Mouse (Mus musculus) embryonic fibroblast, embryonic 13.5 days (primary cell): Measurements from ENCODE around the gene Lipi. TPM values are rescaled to one million over a fixed set of nuclear protein-coding genes. Genes with fewer than 3 reads are reported as not detected.

Experiments used
- H3K27ac ChIP-seq: 2 replicates; pipeline ENCODE4 v1.5.1; 2012; ENCODE audit warnings: low read length, control low read depth, inconsistent platforms; ENCODE audit not compliant: insufficient read depth
- H3K4me1 ChIP-seq: 2 replicates; pipeline ENCODE4 v1.6.1; 2011; ENCODE audit warnings: low read length; ENCODE audit not compliant: control insufficient read depth, insufficient read depth
- H3K4me3 ChIP-seq: 2 replicates; pipeline ENCODE4 v1.5.1; 2011; ENCODE audit warnings: mild to moderate bottlenecking, control low read depth, low read length; ENCODE audit not compliant: insufficient read depth
- CTCF ChIP-seq: IDR thresholded peaks from 2 replicates; pipeline ENCODE4 v1.5.1; 2011; ENCODE audit warnings: mild to moderate bottlenecking, control low read depth, low read length, moderate library complexity, borderline replicate concordance; ENCODE audit not compliant: insufficient read depth
- POLR2A ChIP-seq: IDR thresholded peaks from 2 replicates; pipeline ENCODE4 v1.6.1; 2011; ENCODE audit warnings: low read depth, mild to moderate bottlenecking, control low read depth, low read length, moderate library complexity
- polyA plus RNA-seq: library from polyadenylated mRNA; stranded (reverse); fragments of >200 nt; gene quantifications from 2 replicates; pipeline ENCODE4 v1.2.4, GENCODE M21; 2011; ENCODE audit warnings: low read depth; ENCODE audit not compliant: missing spikeins, insufficient read length

The Lipi gene
- polyA plus RNA-seq, 1 experiment = not detected

DNA sequence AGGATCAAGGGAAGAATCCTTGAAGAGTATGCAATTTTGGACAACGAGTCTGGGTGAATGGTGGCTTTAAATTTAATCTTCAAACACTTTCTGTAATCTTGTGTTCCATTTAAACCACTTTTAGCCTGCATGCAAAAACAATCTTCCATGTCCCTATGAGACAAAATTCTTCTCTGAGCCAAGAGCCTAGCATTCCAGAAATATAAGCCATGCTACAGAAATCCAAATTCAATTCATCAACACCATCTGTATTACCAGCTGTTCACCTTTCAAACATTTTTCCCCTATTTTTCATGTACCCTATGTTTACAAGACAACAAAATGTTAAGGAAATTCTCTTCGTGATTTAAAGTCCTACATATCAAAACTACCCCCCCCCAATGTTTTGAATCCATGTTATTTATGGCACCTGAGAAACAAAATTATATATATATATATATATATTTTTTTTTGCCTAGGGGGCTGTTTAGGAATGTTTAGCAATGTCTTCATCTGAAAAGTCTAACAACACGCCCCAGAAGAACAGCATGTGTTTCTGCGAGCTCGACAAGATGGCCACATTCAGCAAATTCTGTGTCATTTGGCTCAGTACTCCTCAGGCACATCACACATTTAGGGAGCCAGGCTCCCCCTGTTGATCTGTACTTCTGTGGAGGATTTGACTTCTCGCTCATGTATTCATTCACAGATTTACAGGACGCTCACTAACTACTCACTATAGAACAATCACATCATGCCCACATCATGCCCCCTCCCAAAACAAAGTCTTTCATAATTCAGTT, 47.9 kb downstream of the Lipi start:
- no peak for TF ChIP-seq POLR2A
- TF ChIP-seq CTCF = no peak
- Histone ChIP-seq H3K4me1 (no peaks in the 10 kb centered on the region), H3K4me3 (no peak overlapping the region), H3K27ac (no peak overlapping the region)

- Histone ChIP-seq H3K27ac (no peak overlapping the region), H3K4me1 (no peaks in the 10 kb centered on the region), H3K4me3 (no peak overlapping the region)
- TF ChIP-seq CTCF = no peak
- no peak for TF ChIP-seq POLR2A
Observed at GRCm38 (mm10) chr16:75531705-75532104, 54.2 kb downstream of the Lipi start.

GRCm38 (mm10) chr16:75496568-75496967, 89.3 kb downstream of the Lipi start:
- TF ChIP-seq CTCF = no peak
- no peak for TF ChIP-seq POLR2A
- H3K4me1 ChIP-seq = no peaks in the 10 kb centered on the region
- no peak overlapping the region for H3K27ac ChIP-seq
- H3K4me3 ChIP-seq = no peak overlapping the region

Other genes starting within 250 kb of the Lipi start
- gene Rbm11, start 6.8 kb upstream of the Lipi start, polyA plus RNA-seq = 0.32 TPM in 1 of 2 replicates, not detected in the other
- gene Hspa13, start 181.0 kb upstream of the Lipi start, polyA plus RNA-seq = 47.1 and 51.4 TPM in 2 replicates